Mouse (Mus musculus) megakaryocyte, embryonic 14.5 days (primary cell): Measurements from ENCODE around the gene Cfap221.

Experiments
- FLI1 ChIP-seq: IDR thresholded peaks from 2 replicates; pipeline ENCODE4 v1.6.1; 2012; ENCODE audit warnings: low read length, inconsistent platforms, mixed read lengths
- GATA1 ChIP-seq: IDR thresholded peaks from 3 replicates; pipeline ENCODE4 v1.6.1; 2012; ENCODE audit warnings: mixed read lengths, low read length, inconsistent platforms, borderline replicate concordance

GRCm38 (mm10) chr1:119957716-119958222, 39.3 kb downstream of the Cfap221 start:
- no peak for TF ChIP-seq GATA1
- TF ChIP-seq FLI1 = no peak
